Mouse (Mus musculus) CH12.LX (cell line): Measurements from ENCODE around the gene Erbb3. TPM values are rescaled to one million over a fixed set of nuclear protein-coding genes. Genes with fewer than 3 reads are reported as not detected.
A peak's percentile ranks its signal among the peaks of the same experiment; 100 is the strongest.

Experiments used
- JUND ChIP-seq: conservative IDR thresholded peaks from 2 replicates; pipeline ENCODE4 v1.6.1; 2011; ENCODE audit warnings: low read depth, low read length, improper control_type of control experiment
- MAFK ChIP-seq: IDR thresholded peaks from 2 replicates; pipeline ENCODE4 v1.6.1; 2011; ENCODE audit warnings: low read length, improper control_type of control experiment; ENCODE audit not compliant: insufficient replicate concordance
- MYC ChIP-seq: IDR thresholded peaks from 2 replicates; pipeline ENCODE4 v1.6.1; 2011; ENCODE audit warnings: low read depth, mild to moderate bottlenecking, improper control_type of control experiment, low read length
- NELFE ChIP-seq: IDR thresholded peaks from 2 replicates; pipeline ENCODE4 v1.6.1; 2011; ENCODE audit warnings: low read depth, low read length, improper control_type of control experiment
- TBP ChIP-seq: conservative IDR thresholded peaks from 2 replicates; pipeline ENCODE4 v1.6.1; 2011; ENCODE audit warnings: low read depth, low read length, improper control_type of control experiment
- ZNF384 ChIP-seq: IDR thresholded peaks from 2 replicates; pipeline ENCODE4 v1.6.1; 2012; ENCODE audit warnings: low read depth, low read length, improper control_type of control experiment, inconsistent platforms
- polyA plus RNA-seq: library from polyadenylated mRNA; unstranded; fragments of >175 nt; gene quantifications from 2 replicates; pipeline ENCODE4 v1.2.1, GENCODE M21; 2012; ENCODE audit warnings: low read depth; ENCODE audit not compliant: insufficient read length
- total RNA-seq, 2 experiments: library from RNA; depleted of rRNA; stranded (reverse); fragments of 300-350 nt in 1 of 2; fragments of >200 nt in 1 of 2; gene quantifications; 2 replicates each; pipeline ENCODE4 v1.2.3; 2012 to 2014

Erbb3 gene
- total and polyA plus RNA-seq, 3 experiments: 7.7 to 12.6 (median 11.3) TPM

DNA sequence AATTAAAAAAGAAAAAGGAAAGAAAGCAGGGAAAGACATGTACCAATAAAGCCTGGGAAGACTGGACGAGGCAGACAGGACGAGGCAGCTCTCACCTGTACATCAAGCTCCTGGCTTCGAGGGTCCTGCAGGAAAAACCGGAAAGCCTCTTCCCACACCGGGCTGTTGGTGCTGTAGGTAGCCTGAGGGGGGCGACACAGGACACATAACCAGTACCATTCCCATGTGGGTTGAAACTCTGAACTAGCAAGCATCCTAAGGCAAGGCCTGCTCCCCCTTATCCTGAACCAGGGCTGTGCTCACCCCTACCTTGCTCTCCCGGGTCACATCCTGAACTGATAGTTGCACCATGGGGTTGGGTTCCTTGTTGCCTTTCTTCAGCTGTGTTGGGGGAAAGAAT lies 70.6 kb downstream of the Erbb3 start (continued):
- no peak for TF ChIP-seq JUND
- no peak for TF ChIP-seq MAFK
- no peak for TF ChIP-seq TBP
- TF ChIP-seq MYC: peak; percentile 27; the same call in 1 of the 2 replicates
- TF ChIP-seq ZNF384: no peak
- no peak for TF ChIP-seq NELFE

Other genes starting within 250 kb of the Erbb3 start
Only the 20 nearest of the 25 such genes appear.
- gene Ankrd52, start 212.5 kb downstream of the Erbb3 start, total RNA-seq (2012; rRNA removed): 15.3 and 15.8 TPM in 2 replicates
- gene Ankrd52, start 212.5 kb downstream of the Erbb3 start, total RNA-seq (2014; rRNA removed): 3.5 and 4.3 TPM in 2 replicates
- 45.9 and 51.0 TPM in 2 replicates for gene Ankrd52, start 212.5 kb downstream of the Erbb3 start, polyA plus RNA-seq
- gene Slc39a5, start 188.4 kb downstream of the Erbb3 start, total RNA-seq (2012; rRNA removed): 0.21 TPM in 1 of 2 replicates, not detected in the other
- gene Slc39a5, start 188.4 kb downstream of the Erbb3 start, total RNA-seq (2014; rRNA removed): not detected in 2 replicates
- 0.11 TPM in 1 of 2 replicates, not detected in the other for gene Slc39a5, start 188.4 kb downstream of the Erbb3 start, polyA plus RNA-seq
- gene Nabp2, start 178.2 kb downstream of the Erbb3 start, total RNA-seq (2012; rRNA removed): 43.7 and 45.8 TPM in 2 replicates
- 40.3 and 46.9 TPM in 2 replicates for gene Nabp2, start 178.2 kb downstream of the Erbb3 start, total RNA-seq (2014; rRNA removed)
- gene Nabp2, start 178.2 kb downstream of the Erbb3 start, polyA plus RNA-seq: 123 and 147 TPM in 2 replicates
- gene Rnf41, start 178.0 kb downstream of the Erbb3 start, total RNA-seq (2012; rRNA removed): 19.9 and 20.1 TPM in 2 replicates
- gene Rnf41, start 178.0 kb downstream of the Erbb3 start, total RNA-seq (2014; rRNA removed): 15.3 and 15.9 TPM in 2 replicates
- gene Rnf41, start 178.0 kb downstream of the Erbb3 start, polyA plus RNA-seq: 17.4 TPM in 2 replicates
- 20.2 and 24.8 TPM in 2 replicates for gene Smarcc2, start 130.4 kb downstream of the Erbb3 start, total RNA-seq (2012; rRNA removed)
- gene Smarcc2, start 130.4 kb downstream of the Erbb3 start, total RNA-seq (2014; rRNA removed): 6.1 and 7.5 TPM in 2 replicates
- gene Smarcc2, start 130.4 kb downstream of the Erbb3 start, polyA plus RNA-seq: 39.8 and 42.6 TPM in 2 replicates
- 555 and 601 TPM in 2 replicates for gene Myl6, start 95.5 kb downstream of the Erbb3 start, total RNA-seq (2012; rRNA removed)
- 560 and 610 TPM in 2 replicates for gene Myl6, start 95.5 kb downstream of the Erbb3 start, total RNA-seq (2014; rRNA removed)
- 366 and 413 TPM in 2 replicates for gene Myl6, start 95.5 kb downstream of the Erbb3 start, polyA plus RNA-seq
- 2.5 and 2.6 TPM in 2 replicates for gene Myl6b, start 91.0 kb downstream of the Erbb3 start, total RNA-seq (2012; rRNA removed)
- gene Myl6b, start 91.0 kb downstream of the Erbb3 start, total RNA-seq (2014; rRNA removed): 0.39 and 1.1 TPM in 2 replicates
- 3.2 and 3.9 TPM in 2 replicates for gene Myl6b, start 91.0 kb downstream of the Erbb3 start, polyA plus RNA-seq
- 43.2 and 48.0 TPM in 2 replicates for gene Esyt1, start 63.8 kb downstream of the Erbb3 start, total RNA-seq (2012; rRNA removed)
- 20.2 and 20.6 TPM in 2 replicates for gene Esyt1, start 63.8 kb downstream of the Erbb3 start, total RNA-seq (2014; rRNA removed)
- 33.0 and 38.2 TPM in 2 replicates for gene Esyt1, start 63.8 kb downstream of the Erbb3 start, polyA plus RNA-seq
- 19.9 and 20.9 TPM in 2 replicates for gene Zc3h10, start 41.9 kb downstream of the Erbb3 start, total RNA-seq (2012; rRNA removed)
- gene Zc3h10, start 41.9 kb downstream of the Erbb3 start, total RNA-seq (2014; rRNA removed): 16.2 TPM in 2 replicates
- 14.4 and 14.6 TPM in 2 replicates for gene Zc3h10, start 41.9 kb downstream of the Erbb3 start, polyA plus RNA-seq
- gene Rpl41, start 40.3 kb downstream of the Erbb3 start, total RNA-seq (2012; rRNA removed): 7,686 and 8,549 TPM in 2 replicates
- 2,395 and 2,709 TPM in 2 replicates for gene Rpl41, start 40.3 kb downstream of the Erbb3 start, total RNA-seq (2014; rRNA removed)
- gene Rpl41, start 40.3 kb downstream of the Erbb3 start, polyA plus RNA-seq: 6,293 and 8,065 TPM in 2 replicates
- gene Pa2g4, start 23.7 kb downstream of the Erbb3 start, total RNA-seq (2012; rRNA removed): 133 and 166 TPM in 2 replicates
- 126 and 129 TPM in 2 replicates for gene Pa2g4, start 23.7 kb downstream of the Erbb3 start, total RNA-seq (2014; rRNA removed)
- gene Pa2g4, start 23.7 kb downstream of the Erbb3 start, polyA plus RNA-seq: 550 and 650 TPM in 2 replicates
- gene Rps26, start 37.1 kb upstream of the Erbb3 start, total RNA-seq (2012; rRNA removed): 2,580 and 2,987 TPM in 2 replicates
- gene Rps26, start 37.1 kb upstream of the Erbb3 start, total RNA-seq (2014; rRNA removed): 1,667 and 1,906 TPM in 2 replicates
- gene Rps26, start 37.1 kb upstream of the Erbb3 start, polyA plus RNA-seq: 2,220 and 2,250 TPM in 2 replicates
- gene Ikzf4, start 56.3 kb upstream of the Erbb3 start, total RNA-seq (2012; rRNA removed): 0.08 and 0.13 TPM in 2 replicates
- 0.09 TPM in 1 of 2 replicates, not detected in the other for gene Ikzf4, start 56.3 kb upstream of the Erbb3 start, total RNA-seq (2014; rRNA removed)
- 0.57 and 1.5 TPM in 2 replicates for gene Ikzf4, start 56.3 kb upstream of the Erbb3 start, polyA plus RNA-seq
- gene Suox, start 84.4 kb upstream of the Erbb3 start, total RNA-seq (2012; rRNA removed): 8.3 and 10.5 TPM in 2 replicates
- 10.9 and 11.4 TPM in 2 replicates for gene Suox, start 84.4 kb upstream of the Erbb3 start, total RNA-seq (2014; rRNA removed)
- gene Suox, start 84.4 kb upstream of the Erbb3 start, polyA plus RNA-seq: 9.0 TPM in 2 replicates
- 22.0 and 27.4 TPM in 2 replicates for gene Rab5b, start 106.6 kb upstream of the Erbb3 start, total RNA-seq (2012; rRNA removed)
- gene Rab5b, start 106.6 kb upstream of the Erbb3 start, total RNA-seq (2014; rRNA removed): 28.9 and 34.4 TPM in 2 replicates
- gene Rab5b, start 106.6 kb upstream of the Erbb3 start, polyA plus RNA-seq: 20.4 and 20.6 TPM in 2 replicates
- gene Pmel, start 114.5 kb upstream of the Erbb3 start, total RNA-seq (2012; rRNA removed): 7.1 and 7.6 TPM in 2 replicates
- gene Pmel, start 114.5 kb upstream of the Erbb3 start, total RNA-seq (2014; rRNA removed): 5.3 and 5.5 TPM in 2 replicates
- 8.8 and 9.4 TPM in 2 replicates for gene Pmel, start 114.5 kb upstream of the Erbb3 start, polyA plus RNA-seq
- gene Cdk2, start 115.4 kb upstream of the Erbb3 start, total RNA-seq (2012; rRNA removed): 38.9 and 47.1 TPM in 2 replicates
- 79.3 and 86.9 TPM in 2 replicates for gene Cdk2, start 115.4 kb upstream of the Erbb3 start, total RNA-seq (2014; rRNA removed)
- gene Cdk2, start 115.4 kb upstream of the Erbb3 start, polyA plus RNA-seq: 75.3 and 89.2 TPM in 2 replicates
- gene Dgka, start 155.2 kb upstream of the Erbb3 start, total RNA-seq (2012; rRNA removed): 5.9 and 6.6 TPM in 2 replicates
- 3.4 TPM in 2 replicates for gene Dgka, start 155.2 kb upstream of the Erbb3 start, total RNA-seq (2014; rRNA removed)
- gene Dgka, start 155.2 kb upstream of the Erbb3 start, polyA plus RNA-seq: 9.0 and 9.5 TPM in 2 replicates
- 52.8 and 63.1 TPM in 2 replicates for gene Pym1, start 158.2 kb upstream of the Erbb3 start, total RNA-seq (2012; rRNA removed)
- 84.9 and 87.8 TPM in 2 replicates for gene Pym1, start 158.2 kb upstream of the Erbb3 start, total RNA-seq (2014; rRNA removed)
- gene Pym1, start 158.2 kb upstream of the Erbb3 start, polyA plus RNA-seq: 75.6 and 86.6 TPM in 2 replicates
- 0.76 and 1.3 TPM in 2 replicates for gene Mmp19, start 201.3 kb upstream of the Erbb3 start, total RNA-seq (2012; rRNA removed)
- gene Mmp19, start 201.3 kb upstream of the Erbb3 start, total RNA-seq (2014; rRNA removed): 0.39 and 0.50 TPM in 2 replicates
- 0.57 and 0.72 TPM in 2 replicates for gene Mmp19, start 201.3 kb upstream of the Erbb3 start, polyA plus RNA-seq